Mouse (Mus musculus): ENCODE data around the gene Usp47.
"Not testable (repeated sequence)": the region's sequence is repeated elsewhere in the genome, so short reads cannot be mapped to it uniquely, and the experiment has no call there.

Gene Usp47

DNA sequence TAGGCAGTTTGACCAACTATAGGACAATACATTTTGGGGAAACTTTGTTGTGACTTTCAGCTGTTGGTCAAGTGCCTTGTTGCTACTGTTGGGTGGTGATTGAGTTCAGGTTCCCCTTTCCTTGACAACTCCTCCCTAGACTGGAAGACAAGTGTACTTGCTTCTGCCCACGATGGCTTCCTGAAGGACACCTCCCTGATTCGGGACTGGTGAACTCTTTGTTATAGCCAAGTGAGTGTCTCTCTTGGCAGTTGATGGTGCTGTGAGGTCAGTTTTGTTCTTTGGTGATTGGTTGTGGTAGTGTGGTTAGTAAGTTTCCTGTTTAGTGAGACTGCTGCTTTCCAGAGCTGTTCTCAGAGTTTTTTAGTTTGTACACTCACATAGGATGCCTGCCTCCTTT, 19.5 kb downstream of the Usp47 start:
- DNase-seq, result no peak

DNA sequence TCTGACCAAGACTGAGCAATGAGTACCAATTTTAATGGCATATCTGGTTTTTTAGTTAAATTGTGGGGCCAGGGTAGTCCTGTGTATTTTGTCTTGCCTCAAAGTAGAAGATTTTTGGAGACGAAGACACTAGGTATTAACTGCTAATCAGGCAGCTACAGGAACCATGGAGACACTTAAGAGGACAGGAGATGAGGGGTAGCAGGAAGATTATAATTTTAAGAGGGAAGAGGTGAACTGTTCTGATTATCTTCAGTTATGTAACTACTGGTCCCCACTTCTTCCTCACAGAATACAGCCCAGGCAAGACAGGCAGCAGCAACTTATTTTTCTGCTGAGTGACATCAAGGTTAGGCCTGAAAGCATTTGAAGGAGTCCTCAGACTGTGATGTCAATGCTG, 21.9 kb downstream of the Usp47 start:
- no peak for DNase-seq

DNA sequence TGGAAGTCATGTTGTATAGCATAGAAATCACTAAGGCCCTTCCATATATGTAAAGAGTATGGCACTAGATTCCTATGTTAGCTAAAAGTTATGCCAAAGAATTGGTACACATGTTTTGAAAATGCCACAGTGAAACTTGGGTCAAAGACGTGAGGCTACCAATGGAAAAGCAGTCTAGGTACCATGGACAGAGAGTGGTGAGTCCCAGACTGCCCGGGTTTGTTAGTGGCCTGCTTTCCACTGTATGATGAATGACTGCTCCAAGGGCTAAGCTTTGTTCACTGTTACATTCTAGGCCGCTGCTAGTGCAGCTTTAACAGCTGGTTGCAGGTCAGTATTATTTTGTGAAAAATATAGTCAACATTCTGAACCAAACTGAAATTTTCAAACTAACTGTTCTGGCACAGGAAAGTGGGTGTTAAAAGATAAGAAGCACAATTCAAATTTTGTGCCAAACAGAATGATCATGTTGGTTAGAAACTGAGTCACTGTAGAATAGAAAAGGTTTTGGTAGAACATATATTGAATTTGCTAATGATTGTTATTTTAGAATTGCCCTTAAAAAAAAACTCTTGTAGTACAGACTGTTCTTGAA, 22.6 kb downstream of the Usp47 start:
- peak; percentile 22 for DNase-seq

DNA sequence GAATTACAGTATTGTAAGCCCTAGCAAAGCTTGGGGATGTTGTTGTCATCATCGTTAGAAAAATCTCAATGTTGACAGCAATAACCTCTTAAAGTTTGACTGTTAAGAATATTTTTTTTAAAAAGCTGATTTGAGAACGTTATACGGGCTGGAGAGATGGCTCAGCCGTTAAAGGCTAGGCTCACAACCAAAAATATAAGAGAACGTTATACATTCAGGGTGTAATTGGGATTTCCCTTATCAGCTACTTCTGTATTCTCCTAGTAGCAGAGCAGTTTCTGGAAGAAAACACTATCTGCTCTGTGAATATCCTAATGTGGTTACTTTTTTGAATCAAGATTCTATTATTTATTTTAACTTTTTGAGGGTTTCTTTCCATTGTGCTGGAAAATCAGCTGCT, 25.3 kb downstream of the Usp47 start:
- no peak for DNase-seq

DNA sequence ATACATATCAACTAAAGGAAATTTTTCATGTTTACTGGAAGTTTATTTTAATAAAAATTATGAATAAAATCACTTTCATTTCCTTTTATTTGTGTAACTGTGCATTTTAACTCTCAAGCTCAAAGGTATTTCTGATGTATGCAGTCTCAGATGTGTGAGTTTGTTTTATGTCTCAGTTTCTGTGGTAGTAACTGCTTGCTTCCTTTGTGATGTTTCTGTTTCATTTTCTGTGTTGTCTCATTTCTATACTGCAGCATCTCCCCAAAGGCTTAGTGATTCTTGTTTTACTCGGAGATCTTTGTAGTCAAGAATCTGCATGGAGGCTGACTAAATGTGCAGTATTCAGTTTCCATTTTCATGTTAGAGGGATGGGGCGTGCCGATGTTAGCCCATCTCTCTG, 30.4 kb downstream of the Usp47 start:
- no peak for DNase-seq

DNA sequence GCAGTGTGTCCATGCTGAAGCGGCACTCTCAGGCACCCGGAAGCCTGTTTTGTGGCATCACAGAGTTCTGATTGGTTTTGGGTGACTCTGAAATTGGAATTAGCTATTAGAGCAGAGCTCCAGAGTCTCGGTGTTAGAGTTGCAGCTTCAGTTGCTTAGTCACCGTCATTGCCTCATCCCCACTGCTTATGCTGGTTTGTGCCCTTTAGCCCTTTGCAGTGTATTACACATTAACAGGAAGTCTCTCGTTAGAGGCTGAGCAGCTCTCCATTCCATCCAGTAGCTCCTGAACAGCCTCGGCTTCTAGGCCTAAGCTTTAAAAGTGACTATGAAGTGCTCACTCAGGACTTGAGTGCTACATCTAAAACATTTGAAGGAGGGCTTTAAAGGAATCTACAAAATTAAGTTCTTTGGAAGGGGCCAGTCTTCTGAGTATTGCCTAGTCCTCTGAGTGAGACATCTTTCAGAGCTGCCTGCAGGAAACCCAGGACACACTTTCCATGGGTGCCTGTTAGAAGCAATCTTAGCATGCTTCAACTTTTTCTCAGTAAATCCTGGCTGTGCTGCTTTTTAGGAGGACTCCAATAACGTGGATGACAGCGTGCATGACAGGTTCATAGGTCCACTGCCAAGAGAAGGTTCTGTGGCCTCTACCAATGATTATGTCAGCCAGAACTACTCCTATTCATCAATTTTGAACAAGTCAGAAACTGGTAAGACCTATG, 32.8 kb downstream of the Usp47 start:
- no peak for DNase-seq

DNA sequence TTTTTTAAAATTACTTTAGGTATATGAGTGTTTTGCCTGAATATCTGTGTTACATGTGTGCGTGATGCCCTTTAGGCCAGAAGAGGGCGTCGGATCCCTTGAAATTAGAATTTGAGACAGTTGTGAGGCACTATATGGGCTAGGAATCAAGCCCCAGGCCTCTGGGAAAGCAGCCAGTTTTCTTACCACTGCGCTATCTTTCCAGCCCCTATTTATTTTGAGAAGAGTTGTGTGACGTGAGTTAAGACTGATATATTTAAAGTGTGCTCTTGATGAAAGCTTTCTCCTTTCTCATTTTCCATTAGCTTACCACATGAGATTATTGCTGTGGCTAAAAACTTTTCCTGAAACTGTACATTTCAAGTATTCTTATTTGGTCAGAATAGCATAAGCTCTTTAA, 51.6 kb downstream of the Usp47 start:
- no peak for DNase-seq

DNA sequence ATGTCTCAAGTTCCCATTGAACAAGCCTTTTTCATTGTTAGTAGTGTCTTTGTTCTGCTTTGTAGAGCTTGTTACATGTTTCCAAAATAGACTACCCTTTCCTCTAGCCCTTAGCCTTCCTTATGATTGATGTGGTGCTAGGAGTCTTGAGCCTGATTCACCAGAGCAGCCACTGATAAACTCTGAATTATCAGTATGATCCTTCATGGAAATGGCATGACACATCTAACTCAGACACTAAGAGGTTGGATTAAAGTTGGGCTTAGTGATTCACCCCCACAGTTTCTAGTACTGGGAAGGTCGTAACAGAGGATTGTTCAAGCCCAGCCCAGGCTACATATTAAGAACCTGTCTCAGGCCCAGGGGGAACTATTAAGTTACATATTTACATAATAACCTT, 59.3 kb downstream of the Usp47 start:
- DNase-seq, result no peak

DNA sequence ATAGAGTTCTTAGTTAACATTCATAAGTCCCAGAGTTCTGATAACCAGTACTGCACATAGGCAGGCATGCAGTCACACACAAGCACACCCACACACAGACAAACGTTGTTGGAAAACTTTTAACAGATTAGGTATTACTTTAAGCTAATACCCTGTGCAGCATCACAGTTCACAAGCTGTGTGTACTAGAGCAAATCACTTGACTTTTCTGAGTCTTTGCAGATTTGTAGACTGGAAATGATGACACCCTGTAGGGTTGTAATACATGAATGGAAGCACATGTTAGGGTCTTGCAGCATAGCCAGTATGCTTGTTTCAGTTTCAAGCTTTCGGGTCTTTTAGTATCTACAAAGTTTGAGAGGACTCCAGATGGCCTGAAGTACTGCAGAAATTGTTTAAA, 60.9 kb downstream of the Usp47 start:
- DNase-seq, result no peak

DNA sequence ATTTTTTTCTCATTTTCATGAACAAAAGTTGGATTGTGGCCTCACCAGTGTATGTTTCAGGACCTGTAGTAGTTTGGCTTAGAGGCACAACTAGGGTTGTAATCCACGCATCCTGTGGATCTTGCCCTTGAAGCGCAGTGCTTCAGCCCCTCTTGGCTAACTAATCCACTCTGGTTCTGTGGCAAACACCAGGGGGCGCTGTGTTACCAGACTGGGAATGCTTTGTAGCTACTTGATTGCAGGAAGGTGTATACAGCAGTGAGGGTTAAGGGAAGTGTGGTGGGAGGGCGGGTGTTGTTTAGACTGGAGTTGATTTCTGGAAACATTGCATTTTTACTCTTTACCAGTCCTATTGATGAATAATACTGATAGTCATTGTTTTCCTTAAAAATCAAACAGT, 61.8 kb downstream of the Usp47 start:
- peak; percentile 86 for DNase-seq

DNA sequence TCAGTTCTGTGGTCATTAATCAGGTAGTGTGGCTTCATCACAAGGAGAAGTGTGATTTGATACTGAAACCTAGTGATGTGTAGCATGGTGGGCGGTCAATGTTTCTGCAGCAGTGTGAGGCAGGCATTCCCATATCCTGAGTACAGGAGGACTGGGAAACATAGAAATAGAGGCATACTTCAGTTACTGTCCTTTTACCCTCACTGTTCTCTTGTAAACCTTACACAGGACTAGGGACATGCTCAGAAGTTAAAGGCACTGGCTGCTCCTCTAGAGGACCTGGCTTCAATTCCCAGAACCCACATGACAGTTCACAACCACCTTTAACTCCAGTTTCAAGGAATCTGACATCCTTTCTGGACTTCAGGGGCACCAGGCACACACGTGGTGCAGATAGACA, 62.9 kb downstream of the Usp47 start:
- DNase-seq, result no peak

DNA sequence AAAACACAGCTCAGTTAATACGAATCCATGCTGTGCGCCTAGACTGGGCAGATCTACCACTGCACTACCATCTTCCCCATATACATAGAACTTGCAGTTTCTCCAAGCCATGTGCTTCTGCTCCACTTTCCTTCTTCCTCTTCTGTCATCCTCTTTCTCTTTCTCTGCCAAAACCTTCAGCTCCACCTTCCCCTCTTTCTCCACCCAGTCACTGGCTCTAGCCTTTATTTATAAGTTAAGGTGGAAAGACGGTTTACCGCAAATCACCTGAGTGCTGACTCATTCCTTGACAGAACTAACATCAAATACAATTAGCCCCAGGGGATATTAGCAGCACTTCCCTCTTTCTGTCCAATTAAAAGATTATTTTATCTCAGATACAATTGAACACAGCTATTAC, 71.6 kb downstream of the Usp47 start:
- DNase-seq, result not testable (repeated sequence)

DNA sequence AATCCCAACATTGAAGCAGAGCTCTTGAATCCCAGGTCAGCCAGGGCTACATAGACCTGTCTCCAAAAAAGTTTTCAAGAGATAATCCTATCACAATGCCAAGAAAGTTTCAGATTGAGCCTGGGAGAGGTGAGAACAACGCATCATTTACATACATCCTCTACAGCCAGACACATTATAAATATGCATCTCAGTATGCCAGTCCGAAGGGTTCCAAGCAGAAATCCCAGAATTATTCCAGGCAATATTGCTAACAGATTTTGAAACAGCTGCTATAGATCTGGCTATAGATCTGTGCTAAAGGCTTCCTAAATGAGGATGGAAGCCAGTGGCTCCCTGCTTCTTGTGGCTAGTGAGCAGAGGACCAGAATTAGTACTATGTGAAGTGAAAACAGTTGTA, 77.6 kb downstream of the Usp47 start:
- DNase-seq, result no peak

DNA sequence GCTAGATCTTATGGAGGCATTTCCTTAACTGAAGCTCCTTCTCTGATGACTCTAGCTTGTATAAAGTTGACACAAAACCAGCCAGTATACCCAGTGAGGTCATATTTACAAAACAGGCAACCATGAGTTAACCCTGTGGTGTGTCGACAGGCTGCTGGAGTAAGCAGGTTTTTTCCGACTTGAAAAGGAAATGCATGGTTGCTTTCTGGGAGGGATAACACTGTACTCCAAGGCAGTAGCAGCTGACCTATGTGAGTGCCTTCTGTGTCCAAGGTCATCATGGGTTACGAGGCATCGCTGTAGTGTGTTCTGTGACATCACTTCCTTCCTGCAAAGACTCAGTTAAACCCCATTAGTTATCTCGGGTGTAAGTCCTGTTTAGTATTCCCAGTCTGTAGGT, 79.6 kb downstream of the Usp47 start:
- no peak for DNase-seq

DNA sequence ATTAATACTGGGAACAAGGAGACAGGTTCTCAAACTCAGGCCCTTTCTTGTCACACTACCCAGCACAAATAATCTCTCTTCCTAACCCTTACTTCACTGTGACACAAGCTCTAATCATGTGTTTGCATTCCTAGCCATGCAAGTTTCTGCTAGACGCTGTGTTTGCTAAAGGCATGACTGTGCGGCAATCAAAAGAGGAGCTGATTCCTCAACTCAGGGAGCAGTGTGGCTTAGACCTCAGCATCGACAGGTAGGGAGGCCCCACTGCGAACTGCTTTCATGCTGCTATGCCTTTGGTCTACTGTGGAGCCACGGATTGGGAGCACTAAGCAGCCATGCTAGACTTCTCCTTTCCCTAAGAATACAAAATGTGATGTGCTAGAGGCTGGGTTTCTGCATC, 80.5 kb downstream of the Usp47 start:
- DNase-seq, result no peak

DNA sequence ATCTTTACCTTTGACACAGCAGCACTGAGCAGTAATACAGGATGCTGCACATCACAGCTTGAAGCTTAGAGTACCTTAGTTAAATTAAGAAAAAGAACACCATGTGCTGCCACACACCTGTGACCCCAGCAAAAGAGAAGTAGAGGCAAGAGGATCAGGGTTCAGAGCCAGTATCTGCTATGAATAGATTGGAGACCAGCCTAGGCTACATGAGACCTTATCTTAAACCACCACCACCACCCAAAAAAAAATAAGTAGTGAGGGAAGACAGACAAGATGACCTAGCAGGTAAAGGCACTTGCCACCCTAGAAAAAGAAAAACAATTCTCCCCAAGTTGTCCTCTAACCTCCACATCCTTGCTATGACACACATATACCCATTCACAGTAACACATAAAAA, 85.5 kb downstream of the Usp47 start:
- no peak for DNase-seq

DNA sequence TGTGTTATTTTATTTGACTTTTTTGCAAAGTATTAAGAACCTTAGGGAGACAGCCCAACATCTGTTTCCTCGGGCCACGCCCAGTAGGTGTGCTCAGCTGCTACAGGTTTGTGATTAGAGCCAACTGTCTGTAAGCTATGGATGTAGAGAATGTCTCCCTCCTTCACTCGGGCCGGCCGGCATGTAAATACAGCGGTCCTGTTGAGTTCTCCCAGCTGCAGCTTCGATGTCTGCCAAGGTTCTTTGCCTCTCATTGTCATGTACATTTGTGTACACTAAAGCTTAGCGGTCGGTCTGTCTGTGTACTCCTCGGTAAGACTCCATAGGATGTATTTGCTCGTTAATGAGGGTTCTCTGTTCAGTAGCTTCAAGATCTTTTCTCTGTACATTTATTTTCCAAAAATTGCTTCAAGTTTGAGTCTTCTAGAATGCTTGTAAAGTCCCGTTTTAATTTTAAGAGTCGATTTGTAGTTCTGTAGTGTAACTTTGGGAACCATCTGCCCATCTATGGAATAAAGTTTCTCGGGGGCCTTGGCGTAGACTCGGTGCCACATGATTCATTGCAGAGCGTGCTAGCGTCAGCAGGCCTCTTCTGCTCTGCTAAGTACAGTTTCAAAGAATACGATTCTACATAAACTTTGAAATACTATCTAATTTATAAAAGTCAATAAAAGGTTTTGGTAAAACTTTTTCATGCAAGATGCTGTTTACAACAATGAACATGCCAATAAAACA, 87.5 kb downstream of the Usp47 start:
- DNase-seq, result no peak

DNA sequence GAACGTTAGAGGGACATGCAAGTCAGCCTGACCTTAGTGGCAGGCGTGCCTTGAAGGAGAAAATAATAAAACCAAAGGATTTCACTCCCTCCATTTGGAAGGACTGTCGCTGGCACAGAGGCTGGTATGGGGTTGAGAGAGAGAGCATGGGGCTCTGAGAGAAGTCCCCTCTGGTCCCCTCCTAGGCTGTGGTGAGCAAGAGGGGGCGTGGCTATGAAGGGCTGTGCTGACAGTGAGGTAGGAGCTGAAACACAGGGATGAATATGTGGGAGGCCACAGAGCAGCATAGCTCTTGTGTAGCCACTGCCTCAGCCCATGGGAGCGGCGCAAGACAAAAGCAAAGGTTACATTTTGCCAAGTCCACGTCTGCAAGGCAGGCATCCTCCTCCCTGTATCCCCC, 94.2 kb downstream of the Usp47 start:
- no peak for DNase-seq

DNA sequence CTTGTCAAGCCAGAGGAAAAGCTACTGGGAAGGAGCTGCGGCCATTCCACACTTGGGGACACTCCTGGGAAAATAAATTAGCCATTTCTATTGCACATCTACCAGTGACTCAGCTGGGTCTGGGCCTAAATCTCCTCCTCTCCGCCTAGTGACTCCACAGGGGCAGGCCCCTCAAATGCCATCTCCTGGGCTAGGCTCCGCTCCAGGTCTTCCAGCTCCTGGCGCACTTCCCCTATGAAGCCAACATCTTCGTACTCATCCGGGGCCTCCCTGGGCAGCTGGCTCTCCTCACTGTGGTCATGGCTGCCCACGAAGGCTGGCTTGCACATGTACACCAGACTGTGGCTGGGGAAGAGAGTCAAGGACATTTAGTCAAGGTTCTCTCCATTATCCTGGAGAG, 94.8 kb downstream of the Usp47 start:
- DNase-seq, result no peak

DNA sequence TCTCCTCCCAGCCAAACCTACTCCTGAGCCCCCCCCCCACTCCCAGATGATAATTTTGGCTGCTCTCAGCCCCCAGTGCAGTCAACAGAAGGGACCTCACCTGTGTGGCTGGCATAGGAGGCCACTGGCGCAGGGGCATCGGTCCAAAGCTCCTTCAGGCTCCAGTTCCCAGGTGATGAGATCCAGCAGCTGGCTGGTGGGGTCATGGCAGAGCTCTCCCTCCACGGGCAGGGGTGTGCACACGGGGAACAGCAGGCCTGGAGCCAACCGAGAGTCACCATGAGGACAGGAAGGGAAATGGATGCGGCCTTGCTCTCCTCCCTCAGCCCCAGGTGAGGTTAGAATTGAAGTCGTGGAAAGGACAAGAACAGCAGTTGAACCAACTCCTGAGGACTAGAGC, 95.9 kb downstream of the Usp47 start:
- no peak for DNase-seq

DNA sequence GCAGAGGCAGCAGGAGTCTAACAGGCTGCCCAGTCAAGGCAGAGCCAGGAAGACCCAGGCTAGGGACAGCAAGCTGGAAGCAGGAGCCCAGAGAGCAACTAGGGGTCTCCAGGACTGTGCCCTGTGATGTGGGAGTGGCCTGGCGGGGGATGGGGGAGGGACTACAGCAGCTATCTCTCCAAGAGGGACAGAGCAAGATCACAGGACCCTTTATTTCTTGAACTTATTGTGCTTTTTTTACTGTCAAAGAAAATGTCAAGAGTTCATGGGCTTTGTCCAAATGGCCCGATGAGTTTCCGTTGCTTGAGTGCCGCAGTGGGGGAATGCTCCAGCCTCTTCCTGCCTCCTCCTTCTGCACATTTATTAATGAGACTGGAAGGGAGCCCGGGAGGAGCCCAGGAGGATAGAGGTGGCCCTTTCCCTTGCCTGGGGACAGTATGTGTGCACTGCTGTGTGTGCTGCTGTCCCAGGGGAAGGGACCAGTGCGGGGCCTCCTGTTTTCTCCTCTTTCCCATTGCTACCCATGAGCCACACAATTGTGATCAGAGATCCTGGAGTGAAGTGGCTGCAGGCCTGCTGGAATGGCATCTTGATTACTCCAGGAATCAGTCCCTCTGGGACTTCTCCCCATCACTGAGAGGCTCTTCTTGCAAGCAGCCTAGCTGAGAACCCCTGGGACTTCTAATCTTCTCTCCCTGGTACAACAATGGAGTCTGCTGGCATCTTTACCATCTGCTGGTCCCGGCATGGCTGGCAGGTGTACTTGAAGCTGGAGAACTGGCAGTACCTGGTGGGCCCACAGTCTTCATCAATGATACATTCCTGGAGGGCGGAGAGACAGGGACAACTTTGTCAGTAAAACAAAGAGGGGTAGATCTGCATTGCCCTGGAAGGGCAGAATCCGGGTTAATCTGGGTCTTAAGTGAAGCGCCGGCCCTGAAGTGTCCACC, 97.8 kb downstream of the Usp47 start:
- DNase-seq, result no peak

DNA sequence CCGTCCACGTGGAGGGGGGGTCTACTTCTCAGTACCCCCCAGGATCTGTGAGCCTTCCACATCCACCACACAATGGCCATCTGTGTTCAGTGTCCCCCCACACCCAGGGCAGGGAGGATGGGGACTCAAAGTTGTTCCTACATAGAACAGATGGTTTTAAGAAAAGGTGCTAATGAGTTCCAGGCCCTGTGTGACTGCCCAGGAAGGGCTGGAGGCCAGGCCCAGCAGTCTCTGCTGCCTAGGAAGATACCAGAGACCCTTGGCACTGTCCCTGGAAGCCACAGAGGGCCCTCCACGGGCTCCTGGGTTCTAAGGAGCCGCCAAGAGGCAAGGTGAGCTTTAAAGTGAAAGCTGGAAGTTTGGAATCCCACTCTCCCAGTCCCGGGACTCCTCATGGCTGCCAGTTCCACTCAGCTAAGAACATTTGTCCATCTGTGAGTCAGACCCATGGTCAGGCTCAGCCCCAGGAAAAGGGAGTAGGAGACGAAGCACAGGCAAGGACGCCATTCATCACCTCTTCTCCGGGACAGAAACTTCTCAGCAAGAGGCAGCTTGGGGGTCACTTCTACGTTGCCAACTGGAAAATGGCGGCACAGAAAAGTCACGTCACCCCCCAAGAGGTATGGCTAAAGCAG, 98.7 kb downstream of the Usp47 start:
- DNase-seq, result peak; percentile 36

DNA sequence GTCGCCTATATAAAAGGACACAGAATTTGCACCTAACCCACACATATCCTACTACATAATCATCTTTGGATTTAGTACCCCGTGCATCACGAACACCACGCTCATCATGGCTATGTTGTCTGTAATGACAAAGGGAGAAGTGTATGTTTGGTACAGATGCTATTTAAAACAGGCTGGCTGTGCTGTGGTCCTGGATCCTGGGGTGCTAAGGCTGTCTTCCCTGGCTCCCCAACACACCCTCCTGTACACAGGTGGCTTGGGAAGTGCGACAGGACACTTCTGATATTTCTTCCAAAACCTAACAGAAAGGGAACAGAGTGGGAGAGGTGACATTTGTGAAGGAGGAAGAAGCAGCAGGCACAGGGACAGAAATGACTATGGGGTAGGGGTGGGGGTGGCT, 100.3 kb downstream of the Usp47 start:
- DNase-seq, result no peak
